Mouse (Mus musculus) brain, embryonic 14.5 days (tissue): Measurements from ENCODE around the gene Klhl21.

ENCODE experiments used
- CTCF ChIP-seq: fragments of 200-500 bp; IDR thresholded peaks from 2 replicates; pipeline ENCODE4 v1.5.1; 2012; ENCODE audit warnings: inconsistent platforms, mild to moderate bottlenecking, moderate library complexity, borderline replicate concordance; ENCODE audit not compliant: insufficient read depth, insufficient read length; ENCODE audit errors: extremely low read depth
- POLR2A ChIP-seq: fragments of 200-500 bp; IDR thresholded peaks from 2 replicates; pipeline ENCODE4 v1.6.1; 2012; ENCODE audit warnings: mild to moderate bottlenecking, inconsistent platforms, borderline replicate concordance; ENCODE audit not compliant: poor library complexity, insufficient read depth, insufficient read length, severe bottlenecking; ENCODE audit errors: extremely low read depth

GRCm38 (mm10) chr4:151988014-151988341 is 20.6 kb upstream of the Klhl21 start:
- TF ChIP-seq CTCF (no peak), POLR2A (no peak)
